Mouse (Mus musculus) hindbrain, postnatal 0 days (tissue): Measurements from ENCODE around the gene Htr2a. TPM values are rescaled to one million over a fixed set of nuclear protein-coding genes. Genes with fewer than 3 reads are reported as not detected.

ENCODE experiments used
- ATAC-seq: fragments of 200-750 bp; cut with Nextera tagmentation; 2 replicates; pipeline ENCODE4 v1.8.0; 2017; ENCODE audit warnings: mild to moderate bottlenecking, moderate TSS enrichment, moderate library complexity
- DNase-seq: peaks from one replicate; pipeline ENCODE4 v3.0.0-alpha.2; 2015; ENCODE audit warnings: low spot score
- H3K27ac ChIP-seq: fragments of 300-500 bp; sonication (generic); 2 replicates; pipeline ENCODE4 v1.5.1; 2014; ENCODE audit warnings: mild to moderate bottlenecking
- H3K27me3 ChIP-seq: fragments of 300-500 bp; sonication (generic); 2 replicates; pipeline ENCODE4 v1.6.1; 2014; ENCODE audit warnings: low read length, mixed read lengths; ENCODE audit not compliant: insufficient read depth
- H3K36me3 ChIP-seq: fragments of 300-500 bp; sonication (generic); 2 replicates; pipeline ENCODE4 v1.6.1; 2014; ENCODE audit warnings: low read length, mixed read lengths; ENCODE audit not compliant: insufficient read depth
- H3K4me1 ChIP-seq: fragments of 300-500 bp; sonication (generic); 2 replicates; pipeline ENCODE4 v1.6.1; 2014; ENCODE audit warnings: antibody characterized with exemption, low read length, mixed read lengths; ENCODE audit not compliant: insufficient read depth
- H3K4me2 ChIP-seq: fragments of 300-500 bp; sonication (generic); 2 replicates; pipeline ENCODE4 v1.6.1; 2014; ENCODE audit warnings: low read depth, mild to moderate bottlenecking, low read length, moderate library complexity, mixed read lengths
- H3K4me3 ChIP-seq: fragments of 300-500 bp; sonication (generic); 2 replicates; pipeline ENCODE4 v1.5.1; 2014; ENCODE audit warnings: low read length
- H3K9ac ChIP-seq: fragments of 300-500 bp; sonication (generic); replicated peaks from 2 replicates; pipeline ENCODE4 v1.6.1; 2014; ENCODE audit warnings: mild to moderate bottlenecking, low read length, moderate library complexity, mixed read lengths
- H3K9me3 ChIP-seq: fragments of 300-500 bp; sonication (generic); 2 replicates; pipeline ENCODE4 v1.6.1; 2016; ENCODE audit warnings: low read length, mixed read lengths
- CTCF ChIP-seq: IDR thresholded peaks from 2 replicates; pipeline ENCODE4 v1.5.1; 2016; ENCODE audit warnings: antibody characterized with exemption, control low read depth, low read depth
- WGBS: fragments of 180-500 bp; shearing (Covaris S2); extraction: QIAGEN DNeasy Blood & Tissue Kit; methylation state at CpG from one replicate; pipeline ENCODE4 v1.1.7; 2014; 5-methylcytosine and 5-hydroxymethylcytosine counted together
- polyA plus RNA-seq: library from polyadenylated mRNA; unstranded; fragments of >200 nt; fragmentation: Nextera tagmentation; extraction: Ambion mirVana; gene quantifications from 2 replicates; pipeline ENCODE4 v1.2.1, GENCODE M21; 2015
- total RNA-seq: library from RNA; depleted of rRNA; stranded (reverse); fragments of >200 nt; gene quantifications from 2 replicates; pipeline ENCODE4 v1.2.3, GENCODE M21; 2014; rRNA removed

The Htr2a gene
- total RNA-seq (8.3 and 8.7 TPM in 2 replicates), polyA plus RNA-seq (2.4 TPM in 2 replicates)

DNA sequence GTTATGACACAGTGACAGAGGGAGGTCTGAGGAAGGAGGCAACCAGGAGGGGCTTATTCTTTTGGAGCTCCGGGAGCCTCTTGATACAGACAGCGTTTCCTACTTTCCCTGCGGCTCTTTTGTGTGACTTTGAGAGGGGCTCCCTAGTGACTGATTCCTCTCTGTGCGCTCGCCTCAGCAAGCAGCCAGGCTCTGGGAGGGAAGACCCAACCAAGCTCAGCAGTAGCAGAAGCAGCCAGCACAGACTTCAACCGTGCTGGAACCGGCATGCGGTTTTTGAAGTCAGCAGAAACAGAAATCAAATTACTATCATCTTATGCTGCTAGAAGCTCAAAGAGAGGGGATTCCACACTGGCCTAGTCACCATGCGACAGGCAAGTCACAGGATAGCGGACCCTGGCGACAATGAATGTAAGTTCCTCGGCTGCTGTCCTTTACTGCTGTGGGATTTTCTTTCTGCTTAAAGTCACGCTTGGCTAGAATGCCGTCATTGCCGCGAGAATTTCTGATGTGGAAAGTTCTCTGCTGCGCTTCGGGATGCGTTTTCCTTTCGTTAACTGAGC lies at the start of gene Htr2a:
Gene Htr2a, plus strand, starts transcription at position 22 of the 563 bp plus-strand sequence.
- Histone ChIP-seq H3K27me3 (no peaks in the 10 kb centered on the region), H3K9ac (peak within 1 kb of the TSS; percentile 51), H3K4me1 (peaks cover 4% of the 10 kb centered on the region; the same call in 1 of the 2 replicates), H3K27ac (no peak within 1 kb of the TSS; the same call in 1 of the 2 replicates), H3K9me3 (no peaks in the 10 kb centered on the region), H3K36me3 (no peaks in the 10 kb centered on the region), H3K4me3 (peak within 1 kb of the TSS; percentile 46), H3K4me2 (peak within 1 kb of the TSS; percentile 87)
- DNase-seq (peak; percentile 57), ATAC-seq (peak; percentile 63)
- peak; percentile 41 for TF ChIP-seq CTCF
- under 1% methylated on average over 20 of the region's 20 CpGs for WGBS

- no peak overlapping the region for H3K27ac ChIP-seq
- ATAC-seq, result no peak
- no peak overlapping the region for H3K4me3 ChIP-seq
- TF ChIP-seq CTCF, result no peak
- WGBS, result 84% methylated on average over 5 of the region's 5 CpGs
- DNase-seq, result no peak
- no peaks in the 10 kb centered on the region for H3K27me3 ChIP-seq
- H3K9me3 ChIP-seq, result no peaks in the 10 kb centered on the region
- H3K9ac ChIP-seq, result no peak overlapping the region
- no peak overlapping the region for H3K4me2 ChIP-seq
- H3K4me1 ChIP-seq, result no peaks in the 10 kb centered on the region
- H3K36me3 ChIP-seq, result no peaks in the 10 kb centered on the region
Measured at GRCm38 (mm10) chr14:74601333-74602087, 39.1 kb upstream of the Htr2a start.

DNA sequence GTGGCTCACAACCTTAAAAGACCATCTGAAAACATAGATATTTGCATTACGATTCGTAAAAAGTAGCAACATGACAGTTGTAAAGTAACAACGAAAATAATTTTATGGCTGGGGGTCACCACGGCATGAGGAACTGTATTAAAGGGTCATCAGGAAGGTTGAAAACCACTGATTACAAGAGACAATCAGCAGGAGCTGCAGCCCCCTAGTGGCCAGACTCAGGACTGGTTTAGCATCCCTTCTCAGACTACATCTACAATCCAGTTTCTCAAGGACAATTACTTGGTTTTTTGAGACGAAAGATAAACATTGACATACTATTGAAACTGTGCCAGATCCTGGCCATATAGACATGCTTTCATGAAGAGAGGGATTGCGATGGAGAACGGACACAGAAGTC lies 38.1 kb upstream of the Htr2a start:
- no peak overlapping the region for H3K4me3 ChIP-seq
- 56% methylated on average over 7 of the region's 7 CpGs for WGBS
- H3K4me2 ChIP-seq, result no peak overlapping the region
- H3K27ac ChIP-seq, result no peak overlapping the region
- H3K36me3 ChIP-seq, result no peaks in the 10 kb centered on the region
- no peaks in the 10 kb centered on the region for H3K4me1 ChIP-seq
- DNase-seq (peak; percentile 73), ATAC-seq (0 out of 2 replicates have a peak, but pooled peaks have one; percentile 55)
- H3K9me3 ChIP-seq, result no peaks in the 10 kb centered on the region
- TF ChIP-seq CTCF, result peak; percentile 85
- no peak overlapping the region for H3K9ac ChIP-seq
- no peaks in the 10 kb centered on the region for H3K27me3 ChIP-seq

DNA sequence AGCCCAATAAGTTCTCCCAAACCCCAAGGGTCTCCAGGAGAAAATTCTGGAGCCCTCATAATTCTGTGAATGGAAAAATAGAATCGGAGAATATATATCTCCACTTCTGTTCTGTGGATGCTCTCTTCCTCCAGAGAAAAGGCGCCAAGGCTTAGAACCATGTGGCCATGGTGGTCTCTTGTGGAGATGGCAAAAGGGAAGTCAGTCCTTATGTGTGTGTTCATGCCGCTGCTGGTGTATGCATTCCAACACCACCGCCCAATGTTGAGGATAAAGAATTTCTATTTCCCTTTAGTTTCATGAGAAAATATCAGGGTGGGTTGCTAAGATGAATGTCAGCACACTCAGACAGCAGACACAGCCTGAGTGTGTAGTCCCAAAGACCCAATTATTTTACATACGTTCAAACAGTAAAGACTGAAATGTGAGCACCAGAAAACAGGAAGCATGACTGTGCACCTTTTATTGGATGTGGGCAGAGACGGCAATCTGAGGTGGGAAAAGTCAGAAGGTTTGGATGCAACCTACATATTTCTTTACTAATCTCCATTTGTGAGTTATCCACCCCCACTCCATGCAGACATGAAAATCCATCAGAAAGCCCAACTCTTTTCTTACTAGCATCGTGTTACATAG lies 37.4 kb upstream of the Htr2a start:
- no peaks in the 10 kb centered on the region for H3K9me3 ChIP-seq
- H3K4me3 ChIP-seq, result no peak overlapping the region
- no peak overlapping the region for H3K4me2 ChIP-seq
- ATAC-seq, result no peak
- H3K4me1 ChIP-seq, result no peaks in the 10 kb centered on the region
- DNase-seq, result no peak
- 89% methylated on average over 7 of the region's 7 CpGs for WGBS
- no peaks in the 10 kb centered on the region for H3K27me3 ChIP-seq
- TF ChIP-seq CTCF, result no peak
- no peak overlapping the region for H3K27ac ChIP-seq
- no peaks in the 10 kb centered on the region for H3K36me3 ChIP-seq
- H3K9ac ChIP-seq, result no peak overlapping the region

GRCm38 (mm10) chr14:74611326-74611725 lies 29.3 kb upstream of the Htr2a start:
- TF ChIP-seq CTCF, result no peak
- DNase-seq, result no peak
- Histone ChIP-seq H3K36me3 (no peaks in the 10 kb centered on the region), H3K27ac (no peak overlapping the region), H3K4me1 (no peaks in the 10 kb centered on the region), H3K4me2 (no peak overlapping the region), H3K9ac (no peak overlapping the region), H3K9me3 (no peaks in the 10 kb centered on the region), H3K27me3 (no peaks in the 10 kb centered on the region), H3K4me3 (no peak overlapping the region)
- no peak for ATAC-seq
- WGBS, result 73% methylated on average over 8 of the region's 8 CpGs

GRCm38 (mm10) chr14:74618858-74619257 lies 21.8 kb upstream of the Htr2a start:
- H3K9ac ChIP-seq, result no peak overlapping the region
- no peak overlapping the region for H3K4me2 ChIP-seq
- WGBS, result 60% methylated on average over 4 of the region's 4 CpGs
- no peaks in the 10 kb centered on the region for H3K27me3 ChIP-seq
- DNase-seq (no peak), ATAC-seq (no peak)
- H3K4me3 ChIP-seq, result no peak overlapping the region
- peak; percentile 49; the same call in 1 of the 2 replicates for TF ChIP-seq CTCF
- no peaks in the 10 kb centered on the region for H3K4me1 ChIP-seq
- H3K9me3 ChIP-seq, result no peaks in the 10 kb centered on the region
- no peaks in the 10 kb centered on the region for H3K36me3 ChIP-seq
- no peak overlapping the region for H3K27ac ChIP-seq
